Mouse (Mus musculus) cortical plate, adult 2 months (tissue): ENCODE data around the gene Pde10a.

Source experiments
- CTCF ChIP-seq: fragments of 200-500 bp; IDR thresholded peaks from 2 replicates; pipeline ENCODE4 v1.5.1; 2011; ENCODE audit warnings: mild to moderate bottlenecking, control low read depth, low read length; ENCODE audit not compliant: insufficient read depth; ENCODE audit errors: extremely low read depth
- POLR2A ChIP-seq: fragments of 200-500 bp; IDR thresholded peaks from 2 replicates; pipeline ENCODE4 v1.6.1; 2011; ENCODE audit warnings: mild to moderate bottlenecking, low read length, control low read depth; ENCODE audit not compliant: insufficient read depth; ENCODE audit errors: extremely low read depth

DNA sequence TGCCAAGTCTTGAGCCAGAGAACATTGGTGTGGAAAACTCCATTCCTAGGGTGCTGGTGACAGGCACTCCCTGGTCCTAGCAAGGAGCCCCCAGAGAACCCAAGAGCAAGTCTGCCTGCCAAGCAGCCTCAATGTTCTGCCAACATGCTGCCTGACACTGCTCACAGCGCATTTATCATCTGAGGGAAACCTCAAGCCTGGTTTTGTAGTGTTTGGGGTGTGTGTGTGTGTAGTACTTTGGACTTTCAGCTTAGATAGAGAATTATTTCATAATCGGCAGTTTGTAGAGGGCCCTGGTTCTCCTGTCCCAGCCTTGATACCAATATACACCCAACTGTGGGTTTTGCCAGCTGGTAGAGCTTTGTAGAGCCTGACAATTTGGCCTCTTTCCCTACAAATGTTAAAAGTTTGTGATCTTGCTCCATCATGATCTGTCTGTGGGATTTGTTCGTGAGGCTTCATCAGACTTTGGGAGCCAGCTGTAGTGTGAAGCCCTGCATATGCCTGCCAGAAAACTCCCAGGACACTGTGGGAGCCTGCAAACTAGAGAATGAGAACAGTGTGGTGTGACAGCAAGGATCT is 127.6 kb downstream of the Pde10a start:
- TF ChIP-seq CTCF, result no peak
- TF ChIP-seq POLR2A, result no peak
